Mouse (Mus musculus) intestine, embryonic 16.5 days (tissue): Measurements from ENCODE around the gene Calm3. TPM values are rescaled to one million over a fixed set of nuclear protein-coding genes. Genes with fewer than 3 reads are reported as not detected.

ENCODE experiments used
- polyA plus RNA-seq: library from polyadenylated mRNA; unstranded; fragments of >200 nt; fragmentation: Nextera tagmentation; extraction: Ambion mirVana; gene quantifications from 2 replicates; pipeline ENCODE4 v1.2.1, GENCODE M21; 2015

The Calm3 gene
- polyA plus RNA-seq, 1 experiment from 2014 or later = 163 TPM

Other genes with a start within 250 kb of the Calm3 start
- gene Ceacam15, start 248.4 kb downstream of the Calm3 start, polyA plus RNA-seq = not detected in 2 replicates
- gene Ceacam9, start 202.2 kb downstream of the Calm3 start, polyA plus RNA-seq = 0.10 TPM in 1 of 2 replicates, not detected in the other
- 266 and 271 TPM in 2 replicates for gene Ap2s1, start 185.7 kb downstream of the Calm3 start, polyA plus RNA-seq
- gene Slc1a5, start 142.8 kb downstream of the Calm3 start, polyA plus RNA-seq = 44.5 and 49.0 TPM in 2 replicates
- gene Strn4, start 108.2 kb downstream of the Calm3 start, polyA plus RNA-seq = 68.9 and 72.3 TPM in 2 replicates
- 20.3 and 22.3 TPM in 2 replicates for gene Fkrp, start 107.4 kb downstream of the Calm3 start, polyA plus RNA-seq
- 10.3 and 11.5 TPM in 2 replicates for gene Prkd2, start 81.2 kb downstream of the Calm3 start, polyA plus RNA-seq
- 1.6 and 1.7 TPM in 2 replicates for gene Dact3, start 48.8 kb downstream of the Calm3 start, polyA plus RNA-seq
- 7.8 and 9.2 TPM in 2 replicates for gene Gng8, start 32.3 kb downstream of the Calm3 start, polyA plus RNA-seq
- gene Ptgir, start 17.6 kb downstream of the Calm3 start, polyA plus RNA-seq = 2.5 and 3.2 TPM in 2 replicates
- gene Pnmal2, start 20.6 kb upstream of the Calm3 start, polyA plus RNA-seq = 4.9 and 5.4 TPM in 2 replicates
- gene Pnmal1, start 35.6 kb upstream of the Calm3 start, polyA plus RNA-seq = 2.7 and 2.9 TPM in 2 replicates
- 0.23 and 0.32 TPM in 2 replicates for gene Gm42372, start 59.0 kb upstream of the Calm3 start, polyA plus RNA-seq
- 32.6 and 35.6 TPM in 2 replicates for gene Ccdc8, start 68.6 kb upstream of the Calm3 start, polyA plus RNA-seq
- gene Ppp5c, start 103.8 kb upstream of the Calm3 start, polyA plus RNA-seq = 83.7 and 88.3 TPM in 2 replicates
- 72.7 and 87.8 TPM in 2 replicates for gene Hif3a, start 138.3 kb upstream of the Calm3 start, polyA plus RNA-seq
- 0.48 and 0.73 TPM in 2 replicates for gene Psg16, start 149.9 kb upstream of the Calm3 start, polyA plus RNA-seq
- gene Ceacam3, start 226.2 kb upstream of the Calm3 start, polyA plus RNA-seq = 0.04 TPM in 1 of 2 replicates, not detected in the other